Mouse (Mus musculus) stomach, embryonic 15.5 days (tissue): ENCODE measurements around the gene Ddx41. TPM values are rescaled to one million over a fixed set of nuclear protein-coding genes. Genes with fewer than 3 reads are reported as not detected.

Experiments
- ATAC-seq: fragments of 200-750 bp; cut with Nextera tagmentation; 2 replicates; pipeline ENCODE4 v1.8.0; 2017; ENCODE audit warnings: low read depth, moderate number of reproducible peaks, moderate TSS enrichment; ENCODE audit not compliant: insufficient read depth, low FRiP score
- H3K27ac ChIP-seq: fragments of 300-500 bp; sonication (generic); 2 replicates; pipeline ENCODE4 v1.5.1; 2015; ENCODE audit warnings: mild to moderate bottlenecking, inconsistent platforms
- H3K27me3 ChIP-seq: fragments of 300-500 bp; sonication (generic); replicated peaks from 2 replicates; pipeline ENCODE4 v1.6.1; 2015; ENCODE audit warnings: inconsistent platforms
- H3K36me3 ChIP-seq: fragments of 300-500 bp; sonication (generic); 2 replicates; pipeline ENCODE4 v1.6.1; 2015; ENCODE audit warnings: inconsistent platforms
- H3K4me1 ChIP-seq: fragments of 300-500 bp; sonication (generic); 2 replicates; pipeline ENCODE4 v1.6.1; 2015; ENCODE audit warnings: inconsistent platforms
- H3K4me2 ChIP-seq: fragments of 300-500 bp; sonication (generic); 2 replicates; pipeline ENCODE4 v1.6.1; 2015; ENCODE audit warnings: mild to moderate bottlenecking, inconsistent platforms
- H3K4me3 ChIP-seq: fragments of 300-500 bp; sonication (generic); replicated peaks from 2 replicates; pipeline ENCODE4 v1.5.1; 2015; ENCODE audit warnings: inconsistent platforms
- H3K9ac ChIP-seq: fragments of 300-500 bp; sonication (generic); 2 replicates; pipeline ENCODE4 v1.6.1; 2015; ENCODE audit warnings: inconsistent platforms
- H3K9me3 ChIP-seq: fragments of 300-500 bp; sonication (generic); 2 replicates; pipeline ENCODE4 v1.6.1; 2016; ENCODE audit warnings: inconsistent platforms
- WGBS: fragments of 180-500 bp; shearing (Covaris S2); methylation state at CpG from one replicate; pipeline ENCODE4 v1.1.7; 2015; 5-methylcytosine and 5-hydroxymethylcytosine counted together
- polyA plus RNA-seq: library from polyadenylated mRNA; unstranded; fragments of >200 nt; fragmentation: Nextera tagmentation; extraction: Ambion mirVana; gene quantifications from 2 replicates; pipeline ENCODE4 v1.2.1, GENCODE M21; 2015

The Ddx41 gene
- polyA plus RNA-seq, 1 experiment from 2014 or later, result 52.7 TPM

DNA sequence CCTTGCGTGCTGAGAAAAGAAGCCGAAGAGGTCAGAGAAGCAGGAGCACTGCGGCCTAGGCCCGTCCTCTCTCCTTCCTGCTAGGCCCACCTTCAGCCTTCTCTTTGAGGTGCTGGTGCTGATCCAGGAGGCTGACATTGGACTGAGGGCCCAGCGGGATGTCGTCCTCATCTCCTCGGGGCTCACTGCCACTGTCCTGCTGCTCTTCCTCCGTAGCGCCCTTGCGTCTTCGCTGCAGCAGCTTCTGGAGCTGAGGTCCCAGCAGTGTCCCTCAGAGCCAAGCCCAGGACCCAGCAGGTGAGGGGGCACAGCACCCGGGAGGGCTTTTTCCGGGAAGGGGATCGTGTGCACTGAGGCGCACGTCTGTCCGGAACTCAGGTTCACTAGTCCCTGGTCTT, 663 bp downstream of the Ddx41 start:
- Histone ChIP-seq H3K27ac (no peak overlapping the region), H3K27me3 (no peaks in the 10 kb centered on the region), H3K9ac (peak overlapping the region; percentile 80), H3K9me3 (no peaks in the 10 kb centered on the region), H3K4me1 (peaks cover 10% of the 10 kb centered on the region), H3K36me3 (peaks cover 60% of the 10 kb centered on the region), H3K4me3 (peak overlapping the region; percentile 89), H3K4me2 (peak overlapping the region; percentile 95)
- no peak for ATAC-seq
- 16% methylated on average over 17 of the region's 17 CpGs for WGBS

DNA sequence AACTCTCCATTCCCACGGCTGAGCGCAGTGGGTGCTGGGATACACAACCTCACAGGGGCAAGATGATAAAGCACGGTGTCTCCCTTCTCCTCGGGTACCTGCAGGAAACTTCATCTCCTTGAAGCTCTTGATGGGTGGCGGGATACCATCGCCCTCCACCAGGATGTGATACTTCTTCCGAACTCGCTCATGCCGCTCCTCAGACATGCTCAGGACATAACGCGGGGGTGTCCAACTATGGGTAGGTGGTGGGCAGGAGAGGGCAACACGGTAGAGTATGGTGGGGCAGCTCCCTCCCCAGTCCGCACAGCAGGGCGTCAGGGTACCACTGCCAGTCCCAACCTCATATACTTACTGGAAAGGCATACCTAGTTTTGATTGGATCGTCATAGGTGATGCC, 1.3 kb downstream of the Ddx41 start:
- Histone ChIP-seq H3K4me2 (peak overlapping the region; percentile 95), H3K9me3 (no peaks in the 10 kb centered on the region), H3K4me3 (peak overlapping the region; percentile 89), H3K27ac (no peak overlapping the region), H3K36me3 (peaks cover 59% of the 10 kb centered on the region), H3K9ac (no peak overlapping the region), H3K4me1 (peaks cover 10% of the 10 kb centered on the region), H3K27me3 (no peaks in the 10 kb centered on the region)
- WGBS, result 89% methylated on average over 15 of the region's 15 CpGs
- no peak for ATAC-seq

DNA sequence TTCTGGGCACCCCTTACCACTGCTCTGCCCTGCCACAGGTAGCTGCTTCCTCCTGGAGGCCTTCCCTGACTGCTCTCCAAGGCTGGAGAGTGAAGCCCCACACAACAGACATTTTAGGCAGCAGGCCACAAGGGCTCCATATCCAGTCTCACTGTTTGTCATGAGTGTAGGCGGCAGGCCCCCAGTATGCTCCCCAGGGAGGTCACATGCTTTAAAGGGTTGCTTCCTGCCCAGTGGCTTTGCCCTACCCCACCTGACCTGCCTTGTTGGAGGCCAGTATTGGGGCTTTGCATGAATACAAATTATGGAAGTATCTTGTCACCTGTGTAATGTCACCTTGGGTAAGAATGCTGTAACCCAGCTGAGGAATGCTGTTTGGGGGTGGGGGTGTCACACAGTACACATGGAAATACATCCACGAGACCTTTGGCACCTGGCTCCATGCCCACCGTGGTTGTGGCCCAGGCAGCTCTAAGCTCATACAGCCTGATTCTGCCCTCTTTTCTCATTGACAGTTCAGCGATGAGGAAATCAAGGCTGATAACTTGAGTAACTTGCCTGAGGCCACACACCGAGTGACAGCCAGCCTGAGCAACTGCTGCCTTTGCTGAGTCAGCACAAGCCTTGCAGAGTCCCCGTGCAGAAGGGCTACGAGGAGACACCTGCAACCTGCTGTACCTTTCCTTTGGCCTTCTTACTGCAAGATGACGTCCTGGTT, 7.1 kb downstream of the Ddx41 start, which contains the start of gene Dok3:
Dok3 (minus strand) TSS at position 99 of the 718 bp plus-strand sequence.
- Histone ChIP-seq H3K36me3 (peaks cover 45% of the 10 kb centered on the region), H3K4me2 (no peak within 1 kb of the TSS), H3K27ac (no peak within 1 kb of the TSS), H3K9me3 (no peaks in the 10 kb centered on the region), H3K4me3 (peak within 1 kb of the TSS; percentile 1), H3K9ac (no peak within 1 kb of the TSS), H3K4me1 (no peaks in the 10 kb centered on the region), H3K27me3 (no peaks in the 10 kb centered on the region)
- WGBS, result 73% methylated on average over 8 of the region's 8 CpGs
- ATAC-seq, result no peak

DNA sequence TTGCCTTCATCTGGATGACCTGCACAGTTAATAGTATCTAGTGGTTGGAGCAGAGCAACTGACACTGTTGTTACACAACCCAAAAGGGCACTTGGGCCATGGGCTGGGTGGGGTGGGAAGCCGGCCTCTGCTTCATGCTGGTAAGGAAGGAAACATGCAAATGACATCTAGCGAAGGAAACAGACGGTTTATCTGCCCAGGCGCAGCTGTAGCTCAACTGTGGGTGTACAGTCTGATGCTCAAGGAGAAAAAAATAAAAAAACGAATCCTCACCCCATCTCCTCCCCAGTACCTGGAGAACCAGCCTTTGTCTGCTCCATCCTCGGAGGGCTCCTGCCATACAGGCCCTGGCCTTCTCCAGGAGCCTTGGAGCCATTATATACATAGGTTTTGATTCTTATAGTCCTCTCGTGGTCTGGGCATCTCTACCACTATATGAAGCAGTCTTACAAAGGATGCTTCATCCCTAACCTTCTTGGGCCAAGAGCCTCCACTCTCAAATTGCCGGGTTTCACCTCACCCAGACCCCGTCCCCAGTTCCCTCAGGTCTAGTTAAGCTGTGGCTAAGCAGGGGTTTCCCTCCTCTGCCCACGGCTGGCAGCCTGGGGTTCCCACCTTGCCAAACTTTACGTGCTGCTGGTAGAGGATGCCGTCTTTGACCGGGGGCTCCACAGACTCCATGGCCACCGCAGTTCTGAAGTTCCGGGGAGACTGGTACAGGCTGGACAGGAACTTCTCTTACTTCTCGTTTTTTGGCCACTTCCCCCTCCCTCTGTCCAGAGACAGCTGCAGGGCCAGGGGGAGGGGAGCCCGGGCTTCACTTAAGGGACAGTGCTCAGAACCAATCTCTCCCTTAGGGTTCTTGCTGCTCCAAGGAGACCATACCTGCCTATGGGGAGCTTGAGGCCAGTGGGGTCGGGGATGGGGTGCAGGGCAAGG, 8.4 kb downstream of the Ddx41 start:
- Histone ChIP-seq H3K4me1 (no peaks in the 10 kb centered on the region), H3K27me3 (no peaks in the 10 kb centered on the region), H3K9me3 (no peaks in the 10 kb centered on the region), H3K4me3 (peak overlapping the region; percentile 1), H3K27ac (no peak overlapping the region), H3K4me2 (no peak overlapping the region), H3K9ac (no peak overlapping the region), H3K36me3 (peaks cover 33% of the 10 kb centered on the region)
- ATAC-seq, result no peak
- WGBS, result 75% methylated on average over 18 of the region's 18 CpGs

DNA sequence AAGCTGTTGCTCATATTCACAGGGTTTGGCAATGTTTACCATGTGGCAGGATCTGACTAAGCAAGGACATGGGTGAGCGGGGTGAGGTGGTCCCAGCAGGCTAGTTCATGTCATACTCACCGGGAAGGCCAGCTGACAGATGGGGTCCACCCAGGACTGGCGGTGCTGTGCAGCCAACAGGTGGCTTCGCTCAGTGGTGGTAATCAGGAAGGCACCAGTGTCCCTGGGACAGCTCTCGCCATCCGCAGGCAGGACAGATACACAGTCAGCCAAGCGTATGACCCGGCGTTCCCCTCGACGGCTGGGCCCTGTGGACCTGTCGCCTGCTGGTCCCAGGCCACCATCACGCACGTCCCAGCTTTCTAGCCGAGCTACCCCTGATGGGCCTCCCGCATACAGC, 9.2 kb downstream of the Ddx41 start:
- Histone ChIP-seq H3K4me3 (no peak overlapping the region), H3K27me3 (no peaks in the 10 kb centered on the region), H3K9me3 (no peaks in the 10 kb centered on the region), H3K9ac (no peak overlapping the region), H3K4me2 (no peak overlapping the region; the same call in 1 of the 2 replicates), H3K27ac (no peak overlapping the region), H3K4me1 (no peaks in the 10 kb centered on the region), H3K36me3 (peaks cover 25% of the 10 kb centered on the region)
- no peak for ATAC-seq
- 74% methylated on average over 16 of the region's 16 CpGs for WGBS

DNA sequence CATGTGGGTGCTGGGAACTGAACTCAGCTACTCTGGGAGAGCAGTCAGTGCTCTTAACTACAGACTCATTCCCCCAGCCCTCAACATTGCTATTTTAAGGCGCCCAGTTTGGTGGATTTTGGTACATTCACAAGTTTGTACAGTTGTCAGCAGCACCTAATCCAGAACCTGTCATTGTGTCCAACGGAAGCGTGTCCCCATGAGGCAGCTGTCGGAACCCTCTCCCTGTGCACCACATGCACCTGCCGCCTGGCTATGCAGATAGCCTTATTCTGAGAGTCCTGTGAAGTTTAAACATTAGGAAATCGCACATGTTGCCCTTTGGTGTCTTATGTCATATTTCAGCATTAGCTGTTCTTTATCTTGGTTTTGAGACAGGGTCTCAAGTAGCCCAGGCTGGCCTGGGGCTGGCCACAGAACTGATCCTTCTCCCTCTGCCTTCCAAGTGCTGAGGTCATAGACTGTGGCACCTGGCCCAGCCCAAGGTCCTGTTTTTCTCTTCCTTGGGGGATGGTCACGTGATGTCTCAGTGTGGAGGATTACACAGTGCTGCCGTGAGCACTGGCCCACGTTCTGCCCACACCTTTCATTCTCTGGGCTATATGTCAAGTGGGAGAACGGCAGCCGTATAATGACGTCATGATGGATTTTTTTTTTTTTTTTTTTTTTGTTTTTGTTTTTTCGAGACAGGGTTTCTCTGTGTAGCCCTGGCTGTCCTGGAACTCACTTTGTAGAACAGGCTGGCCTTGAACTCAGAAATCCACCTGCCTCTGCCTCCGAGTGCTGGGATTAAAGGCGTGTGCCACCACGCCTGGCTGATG, 10.5 kb downstream of the Ddx41 start:
- H3K9me3 ChIP-seq, result no peaks in the 10 kb centered on the region
- H3K27ac ChIP-seq, result no peak overlapping the region
- WGBS, result 72% methylated on average over 16 of the region's 16 CpGs
- H3K4me3 ChIP-seq, result no peak overlapping the region
- peaks cover 12% of the 10 kb centered on the region for H3K36me3 ChIP-seq
- H3K27me3 ChIP-seq, result no peaks in the 10 kb centered on the region
- no peak overlapping the region for H3K9ac ChIP-seq
- ATAC-seq, result no peak
- H3K4me1 ChIP-seq, result no peaks in the 10 kb centered on the region
- H3K4me2 ChIP-seq, result no peak overlapping the region

DNA sequence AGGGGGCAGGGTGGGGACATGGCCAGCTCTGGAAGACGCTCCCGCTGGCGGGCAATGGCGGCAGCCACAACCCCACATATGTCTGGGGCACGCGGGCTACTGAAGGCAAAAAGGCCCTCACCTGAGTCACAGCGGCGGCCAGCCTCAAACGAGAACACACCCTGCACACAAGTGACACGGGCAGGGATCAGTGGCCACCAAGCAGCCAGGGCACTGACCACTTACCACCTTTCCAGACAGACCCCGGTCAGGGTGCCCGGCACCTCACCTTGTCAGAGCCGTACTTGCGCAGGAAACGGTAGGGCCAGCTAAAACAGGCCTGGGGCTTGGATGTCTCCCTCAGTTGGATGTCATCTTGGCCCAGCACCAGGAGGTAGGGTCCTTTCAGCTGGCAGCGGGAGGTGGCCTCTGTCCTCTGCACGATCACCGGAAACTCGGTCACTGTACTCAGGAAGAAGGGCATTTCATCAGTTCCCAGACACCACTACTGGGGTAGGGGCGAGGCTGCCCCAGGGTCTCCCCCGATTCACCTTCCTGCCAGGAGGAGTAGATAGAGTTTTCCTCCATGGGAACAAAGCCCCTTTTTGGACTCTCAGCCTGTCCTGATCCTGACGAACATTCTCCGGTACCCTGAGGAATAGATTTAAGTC, 12.4 kb downstream of the Ddx41 start:
- Histone ChIP-seq H3K27me3 (no peaks in the 10 kb centered on the region), H3K9ac (no peak overlapping the region), H3K27ac (no peak overlapping the region), H3K36me3 (no peaks in the 10 kb centered on the region), H3K4me2 (no peak overlapping the region), H3K9me3 (no peaks in the 10 kb centered on the region), H3K4me3 (no peak overlapping the region), H3K4me1 (no peaks in the 10 kb centered on the region)
- ATAC-seq, result no peak
- WGBS, result 92% methylated on average over 23 of the region's 23 CpGs

DNA sequence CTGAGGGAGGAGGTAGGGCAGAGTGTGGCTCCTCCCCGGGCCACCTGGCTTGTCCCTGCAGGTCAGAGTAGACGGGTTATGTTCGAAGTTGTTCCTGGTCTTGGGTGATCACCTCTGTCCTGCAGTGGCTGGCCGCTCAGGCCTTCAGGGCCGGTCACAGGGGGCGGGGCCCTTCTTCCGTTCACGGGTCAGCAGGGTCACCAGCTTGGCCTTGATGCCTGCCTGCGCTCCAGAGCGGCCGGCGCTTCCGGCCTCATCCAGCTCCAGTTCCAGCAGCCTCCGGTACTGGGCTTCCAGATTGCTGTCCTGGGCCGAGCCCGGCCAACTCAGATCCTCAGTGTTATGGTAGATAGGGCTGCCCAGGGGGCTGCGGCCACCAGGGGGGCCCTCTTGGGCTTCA, 13.2 kb downstream of the Ddx41 start:
- H3K9me3 ChIP-seq, result no peaks in the 10 kb centered on the region
- ATAC-seq, result no peak
- H3K36me3 ChIP-seq, result no peaks in the 10 kb centered on the region
- no peaks in the 10 kb centered on the region for H3K4me1 ChIP-seq
- H3K4me2 ChIP-seq, result no peak overlapping the region
- no peak overlapping the region for H3K4me3 ChIP-seq
- H3K9ac ChIP-seq, result no peak overlapping the region
- 56% methylated on average over 17 of the region's 17 CpGs for WGBS
- no peaks in the 10 kb centered on the region for H3K27me3 ChIP-seq
- H3K27ac ChIP-seq, result no peak overlapping the region

DNA sequence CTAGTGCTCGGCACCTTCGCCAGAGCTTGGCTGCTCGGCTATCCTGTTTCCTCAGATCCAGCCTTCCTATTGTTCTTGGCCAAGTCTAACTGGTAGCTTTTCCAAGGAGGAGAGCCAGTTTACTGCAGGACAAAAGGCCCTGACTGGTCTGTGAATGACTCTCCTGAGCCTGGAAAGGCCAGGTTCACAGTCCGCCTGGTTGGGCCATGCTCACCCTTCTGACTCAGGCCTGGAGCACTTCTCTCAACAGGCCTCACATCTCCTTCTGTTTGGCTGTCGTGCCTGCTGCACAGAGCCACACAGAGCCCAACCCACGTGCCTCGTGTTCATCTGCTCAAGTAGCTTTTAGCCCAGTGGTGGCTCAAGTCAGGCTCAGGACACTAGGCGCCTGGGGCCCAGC, 13.7 kb downstream of the Ddx41 start:
- H3K4me2 ChIP-seq, result no peak overlapping the region
- no peak overlapping the region for H3K9ac ChIP-seq
- WGBS, result 64% methylated on average over 8 of the region's 8 CpGs
- no peaks in the 10 kb centered on the region for H3K36me3 ChIP-seq
- H3K27ac ChIP-seq, result no peak overlapping the region
- H3K4me1 ChIP-seq, result no peaks in the 10 kb centered on the region
- H3K4me3 ChIP-seq, result no peak overlapping the region
- H3K27me3 ChIP-seq, result no peaks in the 10 kb centered on the region
- no peaks in the 10 kb centered on the region for H3K9me3 ChIP-seq
- no peak for ATAC-seq

DNA sequence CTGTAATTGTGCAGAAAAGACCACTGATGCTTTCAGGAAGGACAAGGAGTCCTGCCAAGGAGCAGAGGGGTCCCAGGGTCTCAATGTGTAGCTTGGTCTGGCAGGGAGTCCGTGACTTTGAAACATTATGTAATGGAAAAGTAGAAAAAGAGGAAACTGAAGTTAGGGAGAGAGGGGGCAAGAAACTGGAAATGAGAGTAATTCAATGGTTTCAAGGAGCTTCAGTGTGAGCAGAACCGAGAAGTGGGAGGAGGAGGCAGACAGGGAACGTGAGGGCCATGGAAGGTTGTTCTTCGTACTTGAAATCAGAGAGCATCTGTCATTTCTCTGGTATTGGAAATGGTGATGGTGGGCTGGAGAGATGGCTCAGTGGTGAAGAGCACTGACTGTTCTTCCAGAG, 16.9 kb downstream of the Ddx41 start:
- no peak for ATAC-seq

DNA sequence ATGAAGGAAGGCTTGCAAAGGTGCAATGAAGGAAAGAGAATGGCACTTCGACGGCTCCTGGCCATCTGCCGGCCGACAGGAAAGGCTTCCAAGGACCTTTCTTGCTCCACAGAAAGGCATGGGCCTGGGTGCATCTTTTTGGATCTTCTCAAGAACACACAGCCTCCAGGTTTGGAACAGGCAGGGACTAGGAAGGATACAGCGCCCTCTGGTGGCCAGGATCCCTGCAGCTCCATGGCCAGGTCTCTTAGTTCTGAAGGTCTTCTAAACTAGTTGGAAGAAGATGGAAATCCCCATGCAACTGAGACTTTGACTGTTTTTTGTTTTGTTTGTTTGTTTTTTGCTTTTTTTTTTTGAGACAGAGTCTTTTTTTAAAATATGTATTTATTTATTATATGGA, 19.5 kb downstream of the Ddx41 start:
- Histone ChIP-seq H3K9me3 (no peaks in the 10 kb centered on the region), H3K27me3 (no peaks in the 10 kb centered on the region), H3K4me2 (no peak overlapping the region), H3K27ac (no peak overlapping the region), H3K9ac (no peak overlapping the region), H3K4me1 (peaks cover 7% of the 10 kb centered on the region), H3K36me3 (no peaks in the 10 kb centered on the region), H3K4me3 (no peak overlapping the region)
- WGBS, result 2% methylated on average over 5 of the region's 5 CpGs
- ATAC-seq, result no peak

More for the DNA sequence above, 16.9 kb downstream of the Ddx41 start:
- Histone ChIP-seq H3K4me2 (no peak overlapping the region), H3K9me3 (no peaks in the 10 kb centered on the region), H3K27ac (no peak overlapping the region), H3K4me3 (no peak overlapping the region), H3K9ac (no peak overlapping the region), H3K36me3 (no peaks in the 10 kb centered on the region), H3K27me3 (no peaks in the 10 kb centered on the region), H3K4me1 (no peaks in the 10 kb centered on the region)
- WGBS, result 65% methylated on average over 4 of the region's 4 CpGs
